Mouse (Mus musculus) midbrain, embryonic 12.5 days (tissue): ENCODE results near the gene Gnl3l. TPM values are rescaled to one million over a fixed set of nuclear protein-coding genes. Genes with fewer than 3 reads are reported as not detected.

Experiments used
- ATAC-seq: fragments of 200-750 bp; cut with Nextera tagmentation; 2 replicates; pipeline ENCODE4 v1.8.0; 2017; ENCODE audit warnings: low read depth, moderate TSS enrichment, moderate library complexity; ENCODE audit not compliant: low FRiP score
- H3K27ac ChIP-seq: fragments of 300-500 bp; sonication (generic); replicated peaks from 2 replicates; pipeline ENCODE4 v1.5.1; 2016; ENCODE audit warnings: mild to moderate bottlenecking
- H3K27me3 ChIP-seq: fragments of 300-500 bp; sonication (generic); 2 replicates; pipeline ENCODE4 v1.6.1; 2016; ENCODE audit warnings: mild to moderate bottlenecking
- H3K36me3 ChIP-seq: fragments of 300-500 bp; sonication (generic); 2 replicates; pipeline ENCODE4 v1.6.1; 2016
- H3K4me1 ChIP-seq: fragments of 300-500 bp; sonication (generic); 2 replicates; pipeline ENCODE4 v1.6.1; 2016
- H3K4me2 ChIP-seq: fragments of 300-500 bp; sonication (generic); replicated peaks from 2 replicates; pipeline ENCODE4 v1.6.1; 2016; ENCODE audit warnings: mild to moderate bottlenecking, moderate library complexity
- H3K4me3 ChIP-seq: fragments of 300-500 bp; sonication (generic); 2 replicates; pipeline ENCODE4 v1.5.1; 2016; ENCODE audit warnings: mild to moderate bottlenecking
- H3K9ac ChIP-seq: fragments of 300-500 bp; sonication (generic); replicated peaks from 2 replicates; pipeline ENCODE4 v1.6.1; 2016; ENCODE audit warnings: mild to moderate bottlenecking, moderate library complexity
- H3K9me3 ChIP-seq: fragments of 300-500 bp; sonication (generic); 2 replicates; pipeline ENCODE4 v1.6.1; 2016; ENCODE audit warnings: mild to moderate bottlenecking
- WGBS: fragments of 180-500 bp; shearing (Covaris S2); methylation state at CpG from one replicate; pipeline ENCODE4 v1.1.7; 2016; 5-methylcytosine and 5-hydroxymethylcytosine counted together
- polyA plus RNA-seq: library from polyadenylated mRNA; unstranded; fragments of >200 nt; fragmentation: Nextera tagmentation; extraction: Ambion mirVana; gene quantifications from 2 replicates; pipeline ENCODE4 v1.2.1, GENCODE M21; 2016

Gene Gnl3l
- polyA plus RNA-seq, 1 experiment from 2014 or later = 55.4 TPM

GRCm38 (mm10) chrX:150956016-150956415 lies 61.1 kb downstream of the Gnl3l start:
- Histone ChIP-seq H3K27me3 (peaks cover 3% of the 10 kb centered on the region; the same call in 1 of the 2 replicates), H3K9ac (no peak overlapping the region), H3K27ac (0 out of 2 replicates have a peak overlapping the region, but pooled peaks have one; percentile 35), H3K36me3 (no peaks in the 10 kb centered on the region), H3K4me1 (no peaks in the 10 kb centered on the region), H3K4me2 (peak overlapping the region; percentile 41), H3K9me3 (no peaks in the 10 kb centered on the region), H3K4me3 (no peak overlapping the region; the same call in 1 of the 2 replicates)
- peak; percentile 51; the same call in 1 of the 2 replicates for ATAC-seq
- WGBS = 38% methylated on average over 1 of the region's 1 CpGs

DNA sequence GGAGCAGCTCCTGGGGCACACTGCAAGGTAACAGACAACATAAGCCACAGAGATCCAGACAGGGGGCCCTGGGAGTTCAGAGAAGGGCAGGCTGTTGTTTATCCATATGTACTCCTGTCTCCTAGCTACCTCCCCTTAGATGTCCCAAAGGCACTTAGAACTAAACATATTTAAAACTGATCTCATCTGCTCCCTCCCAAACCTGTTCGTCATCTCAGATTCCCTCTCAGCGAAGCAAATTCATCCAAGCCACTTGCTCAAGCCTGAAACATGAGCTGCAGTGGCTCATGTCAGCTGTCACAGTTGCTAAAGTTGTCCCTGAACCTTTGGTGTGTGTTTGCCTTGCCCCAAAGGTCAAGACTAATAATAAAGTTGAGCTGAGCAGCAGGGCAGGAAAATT lies 61.7 kb downstream of the Gnl3l start:
- Histone ChIP-seq H3K27me3 (peaks cover 3% of the 10 kb centered on the region; the same call in 1 of the 2 replicates), H3K4me2 (no peak overlapping the region), H3K36me3 (no peaks in the 10 kb centered on the region), H3K4me3 (no peak overlapping the region), H3K27ac (no peak overlapping the region), H3K4me1 (no peaks in the 10 kb centered on the region), H3K9ac (no peak overlapping the region), H3K9me3 (no peaks in the 10 kb centered on the region)
- WGBS = 40% methylated on average over 2 of the region's 2 CpGs
- ATAC-seq = no peak

DNA sequence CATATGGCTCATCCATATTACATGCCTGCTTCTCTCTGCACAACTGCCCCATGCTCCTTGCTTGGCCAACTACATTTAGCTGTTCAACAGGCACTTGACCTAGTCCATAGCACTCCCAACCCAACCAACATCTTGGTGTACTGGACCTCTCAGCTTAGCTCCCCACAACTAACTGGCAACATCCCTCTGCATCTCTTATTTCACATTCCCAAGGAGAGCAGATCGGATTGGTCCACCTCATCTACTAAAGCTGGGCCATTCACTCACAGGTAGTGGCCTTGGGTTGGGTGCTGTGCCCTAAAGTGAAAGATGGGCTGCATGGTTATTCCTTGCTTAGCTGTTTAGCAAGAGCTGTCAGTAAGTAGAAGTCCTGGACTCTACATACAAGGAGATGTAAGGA lies 62.4 kb downstream of the Gnl3l start:
- Histone ChIP-seq H3K9me3 (no peaks in the 10 kb centered on the region), H3K36me3 (no peaks in the 10 kb centered on the region), H3K4me3 (no peak overlapping the region), H3K27ac (no peak overlapping the region), H3K4me2 (no peak overlapping the region), H3K27me3 (peaks cover 3% of the 10 kb centered on the region; the same call in 1 of the 2 replicates), H3K4me1 (no peaks in the 10 kb centered on the region), H3K9ac (no peak overlapping the region)
- no peak for ATAC-seq
- 87% methylated on average over 1 of the region's 1 CpGs for WGBS

Other genes starting within 250 kb of the Gnl3l start
- gene Maged2, start 203.0 kb downstream of the Gnl3l start, polyA plus RNA-seq = 301 and 342 TPM in 2 replicates
- gene Fgd1, start 28.8 kb upstream of the Gnl3l start, polyA plus RNA-seq = 14.4 and 14.5 TPM in 2 replicates
- 36.8 and 40.3 TPM in 2 replicates for gene Tsr2, start 79.2 kb upstream of the Gnl3l start, polyA plus RNA-seq
- 16.9 and 18.3 TPM in 2 replicates for gene Wnk3, start 180.8 kb upstream of the Gnl3l start, polyA plus RNA-seq